Mouse (Mus musculus) embryonic fibroblast, embryonic 13.5 days (primary cell): ENCODE results near the gene Dennd2c.

Experiments
- CTCF ChIP-seq: IDR thresholded peaks from 2 replicates; pipeline ENCODE4 v1.5.1; 2011; ENCODE audit warnings: mild to moderate bottlenecking, control low read depth, low read length, moderate library complexity, borderline replicate concordance; ENCODE audit not compliant: insufficient read depth
- POLR2A ChIP-seq: IDR thresholded peaks from 2 replicates; pipeline ENCODE4 v1.6.1; 2011; ENCODE audit warnings: low read depth, mild to moderate bottlenecking, control low read depth, low read length, moderate library complexity

GRCm38 (mm10) chr3:103204445-103204844 lies 102.0 kb downstream of the Dennd2c start:
- no peak for TF ChIP-seq CTCF
- TF ChIP-seq POLR2A, result no peak
